Mouse (Mus musculus) 3134 (cell line): Measurements from ENCODE around the gene Gpc6.

ENCODE experiments used
- DNase-seq: peaks from one replicate; pipeline ENCODE4 v3.0.0-alpha.2; 2011; ENCODE audit warnings: low spot score; ENCODE audit not compliant: insufficient read length; ENCODE audit errors: extremely low read depth

Gene Gpc6

DNA sequence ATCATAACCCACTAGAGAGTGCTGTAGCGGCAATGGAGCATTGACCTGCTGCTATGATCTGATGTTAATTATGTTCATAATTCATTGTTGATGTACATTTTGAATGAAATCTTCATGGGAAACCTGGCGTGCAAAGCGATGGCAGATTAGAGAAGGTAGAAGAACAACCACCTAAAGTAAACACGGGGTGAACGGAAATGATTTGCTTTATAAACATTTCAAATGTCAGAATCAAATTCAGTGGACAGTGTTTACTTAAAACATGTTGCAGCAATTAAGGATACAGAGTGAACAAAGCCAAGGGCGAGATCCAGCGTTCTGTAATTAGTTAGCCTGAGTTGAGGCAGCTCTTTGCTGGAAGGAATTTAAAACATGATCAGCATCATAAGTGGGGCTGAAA, 426.2 kb downstream of the Gpc6 start:
- no peak for DNase-seq

DNA sequence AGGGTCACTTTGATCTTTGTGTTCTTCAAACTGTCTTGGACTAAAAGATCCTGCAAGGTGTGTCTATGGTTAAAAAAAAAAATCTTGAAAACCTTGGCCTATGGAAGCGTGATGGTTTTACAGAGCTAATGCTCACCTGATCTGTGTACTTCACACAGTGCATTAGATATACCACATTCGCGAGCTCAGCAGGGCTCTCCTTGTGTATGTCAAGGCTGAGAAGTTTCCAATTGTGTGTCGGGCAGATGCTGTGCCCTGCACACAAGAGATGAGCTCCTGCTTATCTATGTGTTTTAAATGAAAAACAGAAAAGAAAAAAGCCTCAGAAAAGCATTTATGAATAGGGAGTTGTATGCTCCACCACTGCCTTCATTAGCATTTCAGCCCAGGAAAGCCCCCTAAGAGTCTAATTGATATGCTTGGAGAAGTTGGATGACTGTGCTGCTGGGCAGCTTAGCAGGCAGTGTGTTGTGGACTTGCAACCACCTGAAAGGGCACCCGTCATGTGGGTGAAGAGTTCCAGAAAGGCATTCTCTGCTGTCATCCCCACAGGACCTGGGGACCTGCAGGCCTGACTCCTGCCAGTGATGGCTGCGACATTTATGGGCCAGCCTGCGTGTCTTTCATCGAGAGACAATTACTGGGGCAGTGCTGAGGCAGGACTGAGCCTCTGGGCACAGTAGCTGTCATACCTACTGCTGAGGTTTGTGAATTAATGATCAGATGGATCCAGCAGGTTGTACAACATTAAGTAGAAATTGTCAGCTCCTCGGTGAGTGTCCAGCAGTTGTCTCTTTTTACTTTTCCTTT, 436.2 kb downstream of the Gpc6 start:
- no peak for DNase-seq

DNA sequence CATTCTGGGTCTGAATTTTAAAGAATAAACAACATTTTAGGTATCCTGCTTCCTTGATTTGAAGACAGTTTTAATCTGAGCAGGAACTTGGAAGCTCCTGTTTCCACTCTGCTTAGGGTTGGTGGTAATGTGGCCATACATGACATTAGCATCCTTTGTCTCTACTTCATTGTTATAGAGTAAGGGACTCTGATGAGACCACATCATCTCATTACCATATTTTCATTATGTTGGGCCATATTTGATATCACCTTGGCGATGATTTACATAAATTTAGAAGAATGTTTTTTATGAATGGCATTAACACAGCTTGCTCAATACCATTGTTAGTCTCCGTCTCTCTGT, 436.8 kb downstream of the Gpc6 start:
- DNase-seq, result no peak

DNA sequence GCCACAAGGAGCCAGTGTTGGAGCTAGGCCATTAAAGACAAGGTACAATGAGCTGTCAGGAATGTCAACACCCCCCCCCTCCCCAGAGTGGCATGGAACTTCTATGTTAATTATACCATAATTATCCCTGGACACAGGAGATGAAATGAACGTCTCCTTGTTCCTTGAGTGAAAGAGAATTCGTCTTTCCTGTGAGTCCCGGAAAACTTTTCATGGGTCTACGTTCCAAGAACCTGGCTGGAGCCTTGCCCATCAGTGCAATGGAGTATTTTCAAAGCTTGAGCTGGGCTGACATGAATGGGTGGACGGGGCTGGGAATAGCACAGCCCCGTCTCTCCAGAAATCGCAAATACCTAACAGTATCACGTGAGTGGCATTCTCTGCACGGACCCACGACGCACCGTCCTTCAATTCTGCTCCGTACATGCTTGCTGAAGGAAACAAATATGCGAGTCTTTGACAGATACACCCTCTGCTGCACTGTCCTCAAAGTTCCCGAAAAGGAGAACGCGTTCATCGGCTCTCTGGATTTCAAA, 444.3 kb downstream of the Gpc6 start:
- no peak for DNase-seq

DNA sequence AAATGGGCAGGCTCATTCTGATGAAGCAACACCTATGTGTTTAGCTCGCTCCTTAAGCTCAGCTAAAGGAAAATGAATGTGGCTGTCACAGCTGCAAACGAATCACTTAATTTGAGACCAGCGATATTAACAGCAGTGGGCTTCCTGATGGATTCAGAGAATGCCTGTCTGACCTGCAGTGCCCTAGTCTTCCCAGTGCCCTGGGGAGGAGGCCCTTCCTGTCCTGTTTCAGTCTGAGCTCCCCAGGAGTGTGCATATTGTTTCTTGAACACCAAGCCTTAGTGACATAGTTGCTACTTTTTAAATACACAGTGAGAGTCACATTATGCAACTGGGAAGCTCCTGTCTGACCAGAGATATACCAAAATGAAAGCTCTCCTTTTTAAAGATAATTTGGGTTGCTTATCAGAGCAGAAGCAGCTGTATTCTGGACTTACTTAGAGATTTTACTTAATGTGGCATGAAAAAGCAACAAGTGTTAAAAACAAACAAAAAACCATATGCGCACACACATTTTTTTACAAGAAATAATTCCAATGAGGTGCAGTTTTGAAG, 451.8 kb downstream of the Gpc6 start:
- no peak for DNase-seq

DNA sequence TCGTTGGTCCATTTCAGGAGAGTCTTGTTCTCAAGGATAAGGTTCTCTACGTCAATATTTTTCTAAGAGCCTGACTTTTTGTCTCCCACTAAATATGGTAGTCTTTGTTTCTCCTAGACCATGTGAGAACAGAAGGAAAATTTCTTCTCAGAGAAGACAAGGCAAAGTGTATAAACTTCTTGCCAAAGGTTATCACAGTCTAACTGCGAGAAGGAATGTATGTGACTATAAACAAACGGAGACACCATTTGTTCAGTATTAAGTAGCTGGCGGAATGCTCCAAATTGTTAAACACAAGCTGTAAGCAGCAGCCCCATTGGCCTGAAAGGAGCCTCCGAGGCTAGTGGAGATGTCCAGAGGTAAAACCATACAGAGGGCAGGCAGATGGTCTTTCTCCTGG, 454.9 kb downstream of the Gpc6 start:
- no peak for DNase-seq

DNA sequence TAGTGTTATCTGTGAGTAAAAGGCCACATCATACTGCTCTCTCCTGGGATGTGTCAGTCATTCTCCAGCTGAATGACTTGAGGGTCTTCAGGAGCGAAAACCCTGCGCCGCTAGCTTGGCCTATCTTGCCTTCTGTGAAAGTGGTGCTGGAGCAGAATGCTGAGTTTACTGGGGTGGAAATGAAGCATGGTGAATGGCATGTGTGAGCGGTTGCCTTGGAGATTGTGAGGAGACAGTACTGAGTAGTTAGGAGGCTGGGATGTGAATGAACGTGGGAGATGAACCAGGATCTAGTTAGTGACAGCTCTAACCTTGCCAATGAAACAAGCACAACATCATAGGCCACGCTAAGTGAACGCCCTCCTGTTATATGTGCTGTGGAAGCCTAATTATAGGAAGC, 458.1 kb downstream of the Gpc6 start:
- DNase-seq, result no peak

DNA sequence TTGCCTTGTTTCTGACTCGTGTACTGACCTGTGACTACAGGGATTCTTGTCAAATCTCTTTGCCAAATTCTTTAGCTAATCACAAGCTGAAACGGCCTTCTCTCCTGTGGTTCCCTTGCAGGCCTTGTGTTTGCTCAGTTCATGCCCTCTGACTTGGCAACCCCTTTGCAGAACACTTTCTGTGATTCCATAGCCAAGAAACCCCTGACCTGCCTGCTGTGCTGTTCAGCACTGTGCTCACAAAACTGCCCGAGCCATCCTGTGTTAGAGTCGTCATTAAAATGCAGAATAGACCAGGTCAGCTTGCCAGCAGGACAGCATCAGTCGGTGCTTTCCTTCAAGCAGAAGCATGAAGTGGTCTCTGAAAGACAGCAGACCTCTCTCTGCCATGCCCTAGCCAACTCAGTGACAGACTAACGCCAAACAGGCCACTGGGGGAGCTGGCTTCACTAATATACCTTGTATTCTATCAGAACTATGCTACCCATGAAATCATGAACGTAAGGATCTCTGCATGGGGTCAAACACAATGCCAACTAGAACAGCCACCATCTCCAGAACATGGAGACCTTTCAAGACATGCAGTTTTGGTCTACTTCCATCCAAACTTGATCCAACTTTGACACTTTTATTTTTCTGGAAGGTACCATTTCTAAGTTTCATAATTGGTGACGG, 459.1 kb downstream of the Gpc6 start:
- no peak for DNase-seq

DNA sequence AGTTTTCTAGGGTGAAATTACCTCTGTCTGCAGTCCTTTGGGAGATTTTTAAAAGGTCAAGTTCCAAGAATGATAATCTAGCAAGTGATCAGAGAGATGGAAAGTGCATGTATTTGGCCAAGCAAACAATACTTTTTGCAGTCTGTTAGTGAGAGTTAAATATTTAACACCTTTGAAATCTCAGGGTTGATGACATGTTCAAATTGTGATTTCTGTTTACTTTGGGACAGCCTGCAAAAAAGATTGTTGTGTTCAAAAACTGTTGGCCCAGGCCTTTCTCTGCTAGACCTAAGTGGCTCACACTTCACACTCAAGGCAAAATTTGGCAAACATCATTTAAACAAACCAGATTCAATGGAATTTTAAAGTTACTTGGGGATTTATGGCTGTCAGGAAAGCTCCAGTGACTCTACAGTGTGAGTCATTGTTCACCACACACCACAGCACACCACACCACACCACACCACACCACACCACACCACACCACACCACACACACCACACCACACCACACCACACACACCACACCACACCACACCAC, 460.7 kb downstream of the Gpc6 start:
- DNase-seq, result peak; percentile 26

DNA sequence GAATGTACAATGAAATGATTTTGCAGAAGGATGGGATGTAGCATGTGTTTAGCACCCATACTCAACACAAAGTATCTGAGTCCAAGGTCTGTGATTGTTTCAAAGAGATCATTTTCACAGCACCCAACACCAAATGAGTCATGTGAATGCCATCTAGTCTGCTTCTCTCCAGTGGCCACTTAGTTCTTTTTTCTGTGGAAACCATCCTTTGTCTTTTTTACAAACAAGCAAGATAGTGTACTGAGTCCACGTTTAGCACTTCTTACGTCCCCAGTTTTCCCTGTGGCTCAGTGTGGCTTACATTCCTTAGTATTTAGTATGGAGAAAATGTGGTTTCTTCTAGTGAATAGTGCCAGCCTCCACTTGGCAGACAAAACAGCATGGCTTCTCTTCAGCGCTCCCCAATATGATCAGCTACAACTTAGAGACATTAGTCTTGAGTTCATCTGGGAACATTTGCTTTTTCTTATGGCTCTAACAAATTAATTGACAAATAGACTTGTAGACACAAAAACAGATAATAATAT, 465.7 kb downstream of the Gpc6 start:
- DNase-seq, result peak; percentile 60

DNA sequence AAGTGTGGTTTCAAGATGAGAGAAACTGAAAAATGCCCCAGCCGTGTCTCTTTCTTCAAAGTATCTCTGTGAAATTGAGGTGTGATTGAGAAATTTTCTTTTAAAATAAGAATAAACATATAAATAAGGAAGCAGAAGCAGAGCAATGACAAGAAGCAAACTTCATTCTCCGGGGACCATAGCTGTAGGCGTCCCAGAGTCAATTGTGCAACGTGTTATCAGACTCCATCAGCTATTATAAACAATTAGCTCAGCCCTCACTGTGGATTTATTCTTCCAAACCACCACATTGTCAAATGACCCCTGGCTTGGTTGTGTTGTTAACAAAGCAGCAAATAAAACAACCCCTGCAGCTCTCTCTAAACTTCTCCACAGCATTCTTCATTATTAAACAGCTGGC, 466.3 kb downstream of the Gpc6 start:
- peak; percentile 2 for DNase-seq

DNA sequence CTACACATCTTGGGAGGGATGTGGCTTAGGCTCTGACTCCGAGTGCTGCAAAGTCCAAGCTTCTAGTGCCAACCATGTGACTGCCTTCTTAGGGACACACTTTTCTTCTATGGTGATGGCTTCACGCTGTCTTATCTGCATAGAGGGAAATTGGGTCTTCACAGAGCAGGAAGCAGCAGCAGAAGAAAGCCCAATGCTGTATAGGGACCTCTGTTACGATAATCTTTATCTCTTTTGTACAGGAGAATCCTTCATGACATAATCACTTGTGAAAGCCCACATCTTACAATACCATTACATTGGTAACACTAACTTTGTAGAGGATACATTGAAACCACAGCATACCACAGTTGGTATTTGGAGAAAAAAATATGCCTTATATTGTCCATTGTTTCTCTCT, 472.1 kb downstream of the Gpc6 start:
- no peak for DNase-seq

DNA sequence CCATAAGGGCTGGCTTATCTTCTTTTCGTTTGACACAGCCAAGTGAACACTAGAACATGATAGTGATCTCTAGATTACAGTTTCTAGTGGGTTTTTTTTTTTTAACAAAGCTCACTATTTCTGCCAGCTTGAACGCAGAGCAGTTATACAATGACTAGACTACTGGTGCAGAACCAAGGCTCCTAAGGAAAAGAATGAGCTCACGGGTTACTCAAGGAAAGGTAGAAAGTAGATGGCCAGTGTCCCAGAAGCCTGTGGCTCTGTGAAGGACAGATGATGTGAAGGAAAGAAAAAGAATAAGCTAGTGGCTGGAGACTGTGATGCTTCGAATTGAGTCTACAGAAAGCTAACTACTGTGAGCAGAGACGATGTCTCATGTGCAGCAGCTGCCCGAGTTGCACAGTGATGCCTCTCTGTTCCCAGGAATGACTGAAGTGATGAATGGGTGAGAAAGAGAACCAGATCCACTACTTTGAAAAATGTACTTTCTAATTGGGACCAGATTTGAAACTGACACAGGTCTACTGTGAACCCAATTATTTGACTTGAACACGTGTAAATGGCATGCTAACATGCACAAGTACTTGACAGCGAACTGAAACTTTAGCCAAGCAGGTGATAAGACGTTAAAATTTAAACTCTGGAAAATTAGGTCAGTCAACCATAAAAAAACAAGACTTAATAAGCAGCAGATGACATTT, 482.9 kb downstream of the Gpc6 start:
- no peak for DNase-seq

DNA sequence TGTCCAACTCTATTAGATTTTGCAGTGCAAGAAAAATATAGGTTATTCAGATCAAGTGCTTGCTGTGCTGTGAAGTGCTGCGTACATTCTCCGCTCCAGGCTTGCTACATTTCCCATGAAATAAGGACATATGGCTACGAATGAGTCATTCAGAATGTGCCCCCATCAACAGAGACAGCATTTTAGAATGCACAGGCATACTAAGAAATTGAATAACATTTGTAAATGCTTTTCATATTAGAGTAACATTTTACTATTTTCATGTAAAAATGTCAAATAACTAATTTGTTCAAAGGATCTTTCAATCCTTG, 483.4 kb downstream of the Gpc6 start:
- DNase-seq, result no peak

DNA sequence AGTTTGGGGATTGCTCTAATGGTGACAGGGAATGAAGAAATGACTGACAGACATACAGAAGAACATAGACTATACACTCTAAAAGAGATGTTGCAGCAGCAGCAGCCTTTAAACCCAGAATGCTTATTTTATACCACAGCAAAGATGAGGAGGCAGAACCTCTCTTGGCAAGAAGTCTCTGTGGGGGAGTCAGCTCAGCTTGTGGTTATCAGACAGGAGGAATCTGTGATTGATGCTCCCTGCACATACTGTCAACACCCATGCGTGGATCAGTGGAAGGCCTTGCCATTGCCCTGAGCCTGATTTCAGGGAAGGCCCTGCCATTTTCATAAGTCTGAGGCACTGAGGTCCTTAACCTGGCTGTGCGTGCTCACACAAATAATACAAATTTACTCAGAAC, 484.7 kb downstream of the Gpc6 start:
- no peak for DNase-seq

DNA sequence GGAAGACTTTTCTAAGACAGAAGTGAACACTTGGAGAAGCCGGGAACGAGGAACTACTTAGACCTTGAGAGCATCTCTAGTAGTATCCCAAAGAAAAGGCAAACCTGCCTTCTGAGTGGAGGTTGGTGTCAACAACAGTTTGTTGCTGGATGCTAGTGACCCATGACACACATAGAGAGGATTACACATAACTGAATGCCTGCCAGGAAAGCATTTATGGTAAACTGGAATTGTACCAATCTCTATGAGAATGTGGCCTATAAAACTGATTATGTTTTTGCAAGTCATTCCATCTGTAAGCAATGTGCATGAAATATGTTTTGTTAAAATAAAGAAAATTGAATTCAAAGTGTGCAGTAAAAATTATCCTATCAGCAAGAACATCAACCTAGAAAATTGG, 485.4 kb downstream of the Gpc6 start:
- no peak for DNase-seq

DNA sequence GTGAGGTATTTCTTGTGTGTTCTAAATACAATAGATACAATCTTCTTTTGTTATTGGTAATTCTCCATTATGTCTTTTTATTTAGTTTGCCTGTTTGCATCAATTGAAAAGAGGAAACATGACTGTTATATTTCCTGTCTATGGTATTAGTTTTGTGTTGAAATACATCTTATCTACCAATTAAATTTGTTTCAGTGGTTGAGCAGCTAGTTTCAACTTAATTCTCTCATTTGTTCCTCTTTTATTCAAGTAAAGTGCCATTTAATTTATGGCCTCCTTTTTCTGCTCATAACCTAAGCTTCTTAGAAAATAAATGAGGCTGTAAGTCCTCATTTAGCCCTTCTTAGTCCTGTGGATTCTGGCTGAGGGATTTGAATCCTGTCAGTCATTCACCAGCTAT, 489.9 kb downstream of the Gpc6 start:
- no peak for DNase-seq

DNA sequence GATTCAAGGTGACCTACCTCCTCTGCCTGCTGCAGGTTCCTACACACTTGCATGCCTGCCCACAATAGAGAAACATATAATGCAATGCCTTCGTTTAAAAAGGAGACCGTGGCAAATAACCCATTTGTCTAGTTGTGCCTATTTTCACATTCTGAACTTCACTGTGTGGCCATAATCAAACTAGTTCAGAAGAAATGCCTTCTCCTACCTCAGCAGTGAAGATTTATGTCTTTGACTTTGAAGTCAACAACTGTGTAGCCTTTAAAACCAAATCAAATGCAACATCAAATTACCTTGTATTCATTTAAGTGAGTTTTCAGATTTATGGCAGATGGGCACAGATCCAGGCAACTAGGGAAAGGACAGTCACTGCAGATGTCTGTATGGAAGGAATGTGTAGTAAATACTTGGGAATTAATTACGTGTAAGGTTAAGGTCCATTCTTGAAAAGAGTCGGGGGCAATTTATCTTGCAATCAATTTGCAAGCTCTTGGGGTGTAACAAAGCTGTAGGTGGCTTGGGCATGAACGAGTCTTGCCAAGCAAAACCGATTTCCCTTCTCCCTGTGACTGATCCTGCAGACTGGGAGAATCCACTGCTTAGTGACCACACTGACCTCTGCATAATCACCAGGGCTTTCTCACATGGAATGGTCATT, 494.6 kb downstream of the Gpc6 start:
- DNase-seq, result no peak

DNA sequence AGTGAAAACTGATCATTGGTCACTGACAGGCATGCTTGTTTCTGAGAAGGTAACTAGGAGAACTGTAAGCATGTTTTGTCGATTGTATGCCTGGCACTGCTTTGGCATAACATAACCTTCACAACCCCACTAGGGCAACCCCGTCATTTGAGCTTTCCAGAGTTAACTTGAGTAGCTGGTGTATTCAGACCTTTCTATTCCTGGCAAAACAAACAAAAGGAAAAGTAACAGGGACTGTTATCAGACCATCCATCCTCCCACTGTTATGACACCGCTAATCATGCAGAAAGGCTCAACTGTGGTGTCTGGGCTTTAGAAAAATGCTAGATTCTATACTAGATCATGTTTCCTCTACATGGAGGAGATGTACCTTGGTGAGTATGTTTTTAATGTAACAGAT, 496.1 kb downstream of the Gpc6 start:
- no peak for DNase-seq

DNA sequence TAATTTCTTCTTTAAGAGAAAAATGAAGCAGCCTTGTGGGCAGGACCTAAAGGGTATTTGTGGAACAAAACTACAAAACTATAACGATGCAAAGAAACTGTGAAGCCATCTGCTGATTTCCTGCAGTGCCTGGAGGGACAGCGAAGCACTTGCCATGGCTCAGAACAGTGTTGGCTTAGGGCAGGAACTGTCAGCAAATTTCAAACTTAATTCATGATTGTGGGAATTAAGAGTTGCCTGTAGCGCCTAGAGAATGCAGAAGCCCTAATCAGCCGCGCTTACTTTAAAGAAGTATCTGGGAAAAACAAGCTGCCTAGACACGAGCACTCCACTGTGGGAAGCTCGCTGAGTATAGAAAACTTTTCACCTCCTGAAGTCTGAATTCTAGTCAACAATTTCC, 501.0 kb downstream of the Gpc6 start:
- no peak for DNase-seq

DNA sequence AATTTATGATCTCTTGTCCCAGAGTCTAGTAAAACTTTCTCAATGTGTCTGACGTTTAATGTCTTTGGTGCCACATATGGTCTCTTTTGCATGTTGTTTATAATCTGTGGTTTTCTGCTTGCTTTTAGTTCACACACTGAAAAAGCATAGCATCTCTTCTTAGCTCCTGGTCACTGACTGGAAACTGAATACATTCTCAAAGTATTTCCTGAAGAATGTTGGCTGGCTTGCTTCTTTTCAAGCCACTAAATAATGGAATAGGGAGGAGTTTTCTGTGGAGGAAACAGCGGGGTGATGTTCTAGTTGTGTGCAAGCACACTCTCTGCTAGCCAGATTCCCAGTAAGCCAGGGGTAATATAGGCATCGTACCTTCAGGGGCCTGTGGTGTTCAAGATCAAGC, 502.7 kb downstream of the Gpc6 start:
- DNase-seq, result no peak
